Mouse (Mus musculus): ENCODE data around the gene Srebf2. TPM values are rescaled to one million over a fixed set of nuclear protein-coding genes. Genes with fewer than 3 reads are reported as not detected.
A peak's percentile ranks its signal among the peaks of the same experiment; 100 is the strongest.

Gene Srebf2
- polyA plus RNA-seq, 1 experiment from 2014 or later = 92.0 TPM

DNA sequence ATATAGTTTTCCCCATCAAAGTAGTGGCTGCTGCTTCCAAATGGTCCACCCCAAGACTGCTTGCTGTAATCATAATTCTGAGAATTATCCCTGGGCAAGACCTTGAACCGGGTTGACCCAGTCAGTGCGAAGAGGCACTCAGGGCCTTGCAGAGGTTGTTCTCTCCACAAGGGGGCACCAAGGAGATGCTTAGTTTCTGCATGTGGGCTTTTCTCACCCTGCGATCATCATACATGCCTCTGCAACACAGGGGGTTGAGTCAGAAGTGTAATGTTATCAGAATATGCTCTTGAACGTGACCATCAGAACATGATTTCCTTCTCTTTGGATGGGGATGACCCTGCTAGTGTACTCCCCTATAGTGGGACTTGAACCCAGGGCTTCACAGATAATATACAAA lies 8.4 kb upstream of the Srebf2 start:
- H3K27ac ChIP-seq (ENCODE audit: low read length) = no peak overlapping the region
- no peak overlapping the region for H3K9ac ChIP-seq (ENCODE audit: low read length)
- WGBS = 49% methylated on average over 4 of the region's 4 CpGs
- H3K4me1 ChIP-seq (ENCODE audit: control insufficient read depth, insufficient read depth, low read length) = peaks cover 16% of the 10 kb centered on the region
- ATAC-seq (replicated peaks; ENCODE audit: extremely low read depth, insufficient read depth, low FRiP score) = no peak
- no peaks in the 10 kb centered on the region for H3K9me3 ChIP-seq (replicated peaks; ENCODE audit: control insufficient read depth, low read length)
- no peaks in the 10 kb centered on the region for H3K36me3 ChIP-seq (ENCODE audit: control insufficient read depth, insufficient read depth)
- H3K27me3 ChIP-seq (ENCODE audit: control insufficient read depth, insufficient read depth, low read length) = no peaks in the 10 kb centered on the region
- no peak overlapping the region for H3K4me3 ChIP-seq (ENCODE audit: low read length)
- no peak overlapping the region for H3K4me2 ChIP-seq (ENCODE audit: low read depth, low read length)

DNA sequence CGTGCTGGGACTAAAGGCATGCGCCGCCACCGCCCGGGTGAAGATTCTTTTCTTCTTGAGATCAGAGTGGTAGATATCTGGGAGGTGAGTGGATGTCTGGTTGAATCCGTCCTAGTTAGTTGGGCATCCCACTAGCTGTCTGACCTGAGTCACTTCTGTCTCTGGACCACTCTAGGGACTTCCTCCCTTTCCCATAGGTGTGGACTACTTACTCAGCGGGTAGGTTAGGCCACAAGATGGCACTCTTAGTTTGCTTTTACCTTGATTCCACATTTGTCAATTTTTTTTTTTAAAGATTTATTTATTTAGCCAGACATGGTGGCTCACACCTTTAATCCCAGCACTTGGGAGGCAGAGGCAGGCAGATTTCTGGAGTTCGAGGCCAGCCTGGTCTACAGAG lies 7.8 kb upstream of the Srebf2 start:
- Histone ChIP-seq H3K27me3 (ENCODE audit: control insufficient read depth, insufficient read depth, low read length) (no peaks in the 10 kb centered on the region), H3K27ac (ENCODE audit: low read length) (no peak overlapping the region), H3K9me3 (replicated peaks; ENCODE audit: control insufficient read depth, low read length) (no peaks in the 10 kb centered on the region), H3K4me3 (ENCODE audit: low read length) (no peak overlapping the region), H3K36me3 (ENCODE audit: control insufficient read depth, insufficient read depth) (no peaks in the 10 kb centered on the region), H3K9ac (ENCODE audit: low read length) (no peak overlapping the region), H3K4me2 (ENCODE audit: low read depth, low read length) (no peak overlapping the region), H3K4me1 (ENCODE audit: control insufficient read depth, insufficient read depth, low read length) (peaks cover 16% of the 10 kb centered on the region)
- WGBS = 88% methylated on average over 8 of the region's 8 CpGs
- ATAC-seq (replicated peaks; ENCODE audit: extremely low read depth, insufficient read depth, low FRiP score) = no peak

DNA sequence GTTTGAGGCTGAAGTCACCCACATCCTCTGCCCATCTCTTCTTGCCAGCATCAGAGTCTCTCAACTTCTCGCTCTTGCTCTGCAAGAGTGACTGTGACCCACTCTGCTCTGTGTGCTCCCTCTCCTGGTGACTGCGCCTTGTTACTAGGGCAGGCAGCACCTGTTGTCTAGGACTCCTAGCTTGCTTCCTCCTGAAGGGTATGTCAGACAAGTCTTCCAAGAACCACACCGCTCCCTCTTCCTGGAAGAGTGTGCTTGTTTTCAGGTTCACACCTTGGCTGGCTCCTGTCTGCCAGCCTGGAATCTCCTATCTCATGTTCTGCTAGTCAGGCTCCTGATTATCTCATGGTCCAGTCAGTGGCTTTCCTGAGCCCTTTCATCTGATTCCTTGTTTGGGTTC lies 6.6 kb upstream of the Srebf2 start:
- H3K4me2 ChIP-seq (ENCODE audit: low read depth, low read length) = no peak overlapping the region
- H3K27me3 ChIP-seq (ENCODE audit: control insufficient read depth, insufficient read depth, low read length) = no peaks in the 10 kb centered on the region
- ATAC-seq (replicated peaks; ENCODE audit: extremely low read depth, insufficient read depth, low FRiP score) = no peak; the same call in 1 of the 2 replicates
- no peak overlapping the region for H3K4me3 ChIP-seq (ENCODE audit: low read length)
- no peaks in the 10 kb centered on the region for H3K9me3 ChIP-seq (replicated peaks; ENCODE audit: control insufficient read depth, low read length)
- WGBS = 57% methylated on average over 3 of the region's 3 CpGs
- H3K4me1 ChIP-seq (ENCODE audit: control insufficient read depth, insufficient read depth, low read length) = peaks cover 17% of the 10 kb centered on the region
- H3K9ac ChIP-seq (ENCODE audit: low read length) = peak overlapping the region; percentile 34; the same call in 1 of the 2 replicates
- H3K36me3 ChIP-seq (ENCODE audit: control insufficient read depth, insufficient read depth) = no peaks in the 10 kb centered on the region
- no peak overlapping the region for H3K27ac ChIP-seq (ENCODE audit: low read length)

DNA sequence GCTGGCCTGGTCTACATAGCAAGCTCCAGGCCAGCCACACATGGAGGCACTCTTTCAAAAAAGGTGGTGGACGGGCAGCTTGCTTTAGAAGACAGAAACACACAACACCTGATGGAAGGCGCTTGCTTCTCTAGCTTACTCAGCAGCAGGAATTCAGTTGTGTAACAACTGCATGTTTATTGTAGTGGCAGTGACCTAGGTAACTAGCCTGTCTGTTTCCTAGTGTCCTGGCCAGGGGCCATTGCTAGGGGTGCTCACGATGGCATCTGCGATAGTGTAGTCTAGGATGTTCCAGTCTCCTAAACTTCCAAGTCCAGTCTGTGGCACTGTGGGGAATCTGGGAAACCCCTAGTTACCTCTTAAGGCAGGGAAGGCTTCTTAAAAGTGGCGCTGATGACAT lies 2.8 kb upstream of the Srebf2 start:
- H3K4me3 ChIP-seq (ENCODE audit: low read length) = no peak overlapping the region
- H3K9ac ChIP-seq (ENCODE audit: low read length) = no peak overlapping the region
- ATAC-seq (replicated peaks; ENCODE audit: extremely low read depth, insufficient read depth, low FRiP score) = no peak
- no peak overlapping the region for H3K27ac ChIP-seq (ENCODE audit: low read length)
- H3K27me3 ChIP-seq (ENCODE audit: control insufficient read depth, insufficient read depth, low read length) = no peaks in the 10 kb centered on the region
- peaks cover 38% of the 10 kb centered on the region for H3K4me1 ChIP-seq (ENCODE audit: control insufficient read depth, insufficient read depth, low read length)
- H3K36me3 ChIP-seq (ENCODE audit: control insufficient read depth, insufficient read depth) = no peaks in the 10 kb centered on the region
- H3K4me2 ChIP-seq (ENCODE audit: low read depth, low read length) = no peak overlapping the region
- WGBS = 75% methylated on average over 5 of the region's 5 CpGs
- no peaks in the 10 kb centered on the region for H3K9me3 ChIP-seq (replicated peaks; ENCODE audit: control insufficient read depth, low read length)

GRCm38 (mm10) chr15:82145408-82145807 lies 1.6 kb upstream of the Srebf2 start:
- H3K4me1 ChIP-seq (ENCODE audit: control insufficient read depth, insufficient read depth, low read length) = peaks cover 36% of the 10 kb centered on the region
- H3K4me3 ChIP-seq (ENCODE audit: low read length) = no peak overlapping the region
- H3K27ac ChIP-seq (ENCODE audit: low read length) = peak overlapping the region; percentile 92
- no peaks in the 10 kb centered on the region for H3K27me3 ChIP-seq (ENCODE audit: control insufficient read depth, insufficient read depth, low read length)
- H3K4me2 ChIP-seq (ENCODE audit: low read depth, low read length) = no peak overlapping the region
- H3K36me3 ChIP-seq (ENCODE audit: control insufficient read depth, insufficient read depth) = no peaks in the 10 kb centered on the region
- ATAC-seq (replicated peaks; ENCODE audit: extremely low read depth, insufficient read depth, low FRiP score) = no peak
- WGBS = 28% methylated on average over 2 of the region's 2 CpGs
- H3K9ac ChIP-seq (ENCODE audit: low read length) = no peak overlapping the region
- no peaks in the 10 kb centered on the region for H3K9me3 ChIP-seq (replicated peaks; ENCODE audit: control insufficient read depth, low read length)

DNA sequence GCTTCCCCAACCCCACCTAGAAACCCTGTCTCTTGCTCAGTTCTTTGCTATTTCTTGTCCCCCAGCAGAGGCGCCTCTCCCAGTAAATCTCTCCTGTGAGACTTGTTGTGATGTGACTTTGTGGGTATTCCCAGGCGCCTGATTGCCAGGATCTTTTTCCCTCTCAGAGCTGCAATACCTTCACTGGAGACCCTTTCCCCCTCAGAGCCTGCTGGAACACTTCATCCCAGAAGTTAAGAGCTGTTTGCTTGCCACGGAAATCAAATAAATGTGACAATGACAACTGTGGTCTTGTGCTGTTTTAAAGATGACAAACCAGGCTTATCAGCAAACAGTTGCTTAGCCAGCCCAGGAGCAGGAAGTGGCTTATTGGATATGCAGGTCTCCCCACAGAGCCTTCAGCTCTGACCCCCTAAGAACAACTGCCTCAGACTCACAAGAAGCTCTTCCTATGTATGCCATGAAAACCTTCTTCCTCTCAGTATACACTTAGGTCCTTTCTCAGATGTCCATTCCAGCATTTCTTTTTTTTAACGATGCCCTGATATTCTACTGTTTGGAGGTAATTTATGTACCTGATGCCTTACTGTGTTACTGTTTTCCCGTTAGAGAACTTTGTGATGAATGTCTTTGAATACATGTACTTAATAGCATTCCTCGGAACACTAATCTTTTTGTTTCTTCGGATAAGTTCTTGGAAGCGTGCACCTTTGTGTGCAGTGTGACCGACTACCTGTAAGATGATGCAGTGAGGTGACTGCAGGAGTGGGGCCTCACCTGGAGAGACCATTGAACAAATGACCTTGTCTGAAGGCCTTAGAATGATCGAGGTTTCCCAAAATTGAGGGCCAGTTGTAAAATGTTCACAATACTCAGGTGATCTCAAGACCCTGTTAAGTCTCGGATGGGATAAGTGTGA lies 871 bp upstream of the Srebf2 start:
- H3K36me3 ChIP-seq (ENCODE audit: control insufficient read depth, insufficient read depth) = no peaks in the 10 kb centered on the region
- no peak for ATAC-seq (replicated peaks; ENCODE audit: extremely low read depth, insufficient read depth, low FRiP score)

DNA sequence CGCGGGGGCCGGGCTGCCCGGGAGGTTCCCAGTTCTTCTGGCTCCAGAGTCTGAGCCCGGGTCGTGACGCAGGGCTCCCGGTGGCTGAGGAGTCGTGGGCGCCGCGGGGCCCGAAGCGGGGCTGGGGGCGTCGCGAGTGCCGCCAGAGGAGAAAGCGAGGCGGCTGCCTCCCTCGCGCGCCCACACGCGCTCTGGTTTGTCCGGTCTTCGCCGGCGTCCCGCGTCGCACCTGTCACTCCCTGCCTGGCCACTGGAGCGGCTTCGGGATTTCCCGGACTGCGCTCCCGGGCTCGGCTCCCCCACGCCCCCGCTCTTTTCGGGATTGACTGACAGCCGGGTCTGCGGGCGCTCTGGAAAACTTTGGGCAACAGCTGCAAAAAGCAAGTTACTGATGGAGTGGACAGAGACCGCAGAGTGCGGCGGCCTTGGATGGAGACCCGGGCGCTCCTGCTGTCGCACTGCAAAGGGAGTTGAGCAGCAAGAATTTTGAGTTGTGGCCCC lies 680 bp downstream of the Srebf2 start:
- Histone ChIP-seq H3K27me3 (ENCODE audit: control insufficient read depth, insufficient read depth, low read length) (no peaks in the 10 kb centered on the region), H3K36me3 (ENCODE audit: control insufficient read depth, insufficient read depth) (no peaks in the 10 kb centered on the region), H3K9ac (ENCODE audit: low read length) (peak overlapping the region; percentile 93), H3K4me1 (ENCODE audit: control insufficient read depth, insufficient read depth, low read length) (peaks cover 24% of the 10 kb centered on the region), H3K27ac (ENCODE audit: low read length) (peak overlapping the region; percentile 86), H3K4me2 (ENCODE audit: low read depth, low read length) (peak overlapping the region; percentile 91), H3K4me3 (ENCODE audit: low read length) (peak overlapping the region; percentile 79), H3K9me3 (replicated peaks; ENCODE audit: control insufficient read depth, low read length) (no peaks in the 10 kb centered on the region)
- WGBS = under 1% methylated on average over 41 of the region's 50 CpGs
- ATAC-seq (replicated peaks; ENCODE audit: extremely low read depth, insufficient read depth, low FRiP score) = peak; percentile 3

More for the DNA sequence above, 871 bp upstream of the Srebf2 start:
- H3K4me3 ChIP-seq (ENCODE audit: low read length) = peak overlapping the region; percentile 79
- H3K4me2 ChIP-seq (ENCODE audit: low read depth, low read length) = peak overlapping the region; percentile 91
- H3K9me3 ChIP-seq (replicated peaks; ENCODE audit: control insufficient read depth, low read length) = no peaks in the 10 kb centered on the region
- peak overlapping the region; percentile 92 for H3K27ac ChIP-seq (ENCODE audit: low read length)
- 20% methylated on average over 11 of the region's 11 CpGs for WGBS
- no peaks in the 10 kb centered on the region for H3K27me3 ChIP-seq (ENCODE audit: control insufficient read depth, insufficient read depth, low read length)
- H3K9ac ChIP-seq (ENCODE audit: low read length) = peak overlapping the region; percentile 65
- peaks cover 29% of the 10 kb centered on the region for H3K4me1 ChIP-seq (ENCODE audit: control insufficient read depth, insufficient read depth, low read length)

DNA sequence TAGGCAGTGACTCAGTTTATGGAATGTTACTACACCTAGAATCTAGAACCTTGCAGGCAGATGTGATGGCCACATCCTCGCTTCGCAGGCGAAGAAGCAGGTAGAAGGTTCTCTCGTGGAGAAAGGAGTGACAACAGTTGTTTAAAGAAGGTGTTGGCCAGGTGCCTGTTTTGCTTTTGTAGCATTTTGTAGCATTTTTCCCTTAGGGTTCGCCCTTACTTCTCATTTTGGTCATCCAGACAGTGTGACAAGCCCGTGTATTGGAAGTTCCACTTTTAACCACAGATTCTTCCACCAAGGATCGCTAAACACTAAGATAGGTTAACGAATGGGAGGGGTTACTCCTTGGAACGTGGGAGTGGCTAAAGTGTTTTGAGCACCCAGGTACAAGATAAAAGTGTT lies 1.5 kb downstream of the Srebf2 start:
- no peaks in the 10 kb centered on the region for H3K36me3 ChIP-seq (ENCODE audit: control insufficient read depth, insufficient read depth)
- H3K4me3 ChIP-seq (ENCODE audit: low read length) = peak overlapping the region; percentile 79
- 33% methylated on average over 9 of the region's 9 CpGs for whole genome bisulfite sequencing
- peak overlapping the region; percentile 93 for H3K9ac ChIP-seq (ENCODE audit: low read length)
- peak overlapping the region; percentile 91 for H3K4me2 ChIP-seq (ENCODE audit: low read depth, low read length)
- H3K9me3 ChIP-seq (replicated peaks; ENCODE audit: control insufficient read depth, low read length) = no peaks in the 10 kb centered on the region
- no peak overlapping the region for H3K27ac ChIP-seq (ENCODE audit: low read length)
- ATAC-seq (replicated peaks; ENCODE audit: extremely low read depth, insufficient read depth, low FRiP score) = no peak
- no peaks in the 10 kb centered on the region for H3K27me3 ChIP-seq (ENCODE audit: control insufficient read depth, insufficient read depth, low read length)
- peaks cover 24% of the 10 kb centered on the region for H3K4me1 ChIP-seq (ENCODE audit: control insufficient read depth, insufficient read depth, low read length)

DNA sequence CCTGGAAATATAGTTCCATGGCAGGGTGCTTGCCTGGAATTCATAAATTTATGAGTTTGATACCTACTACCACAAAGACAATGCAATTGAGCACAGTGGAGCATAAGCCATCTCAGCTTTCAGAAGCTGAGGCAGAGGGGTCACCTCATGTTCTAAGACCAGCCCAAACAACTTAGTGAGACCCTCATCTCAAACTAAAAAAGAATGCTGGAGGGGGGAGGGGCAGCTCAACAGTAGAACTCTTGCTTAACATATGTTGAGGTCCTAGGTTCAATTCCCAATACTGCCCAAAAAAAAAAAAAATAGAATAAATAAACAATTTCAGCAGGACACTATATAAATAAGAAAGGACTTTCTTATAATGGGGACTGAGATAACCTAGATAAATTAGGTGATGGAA lies 3.1 kb downstream of the Srebf2 start:
- Histone ChIP-seq H3K27ac (ENCODE audit: low read length) (no peak overlapping the region), H3K9ac (ENCODE audit: low read length) (no peak overlapping the region), H3K9me3 (replicated peaks; ENCODE audit: control insufficient read depth, low read length) (no peaks in the 10 kb centered on the region), H3K4me2 (ENCODE audit: low read depth, low read length) (no peak overlapping the region), H3K4me3 (ENCODE audit: low read length) (no peak overlapping the region), H3K36me3 (ENCODE audit: control insufficient read depth, insufficient read depth) (no peaks in the 10 kb centered on the region), H3K4me1 (ENCODE audit: control insufficient read depth, insufficient read depth, low read length) (peaks cover 24% of the 10 kb centered on the region), H3K27me3 (ENCODE audit: control insufficient read depth, insufficient read depth, low read length) (no peaks in the 10 kb centered on the region)
- ATAC-seq (replicated peaks; ENCODE audit: extremely low read depth, insufficient read depth, low FRiP score) = no peak
